Mouse (Mus musculus): ENCODE measurements around the gene Rest. TPM values are rescaled to one million over a fixed set of nuclear protein-coding genes. Genes with fewer than 3 reads are reported as not detected.
"Not testable (repeated sequence)": the region's sequence is repeated elsewhere in the genome, so short reads cannot be mapped to it uniquely, and the experiment has no call there.

The Rest gene
- polyA plus RNA-seq (2015; fragmentation: Nextera tagmentation; extraction: Ambion mirVana), result 56.2 and 57.2 TPM in 2 replicates

GRCm38 (mm10) chr5:77265081-77265670, at the start of gene Rest:
Rest (plus strand) TSS chr5:77265491.
- Histone ChIP-seq H3K9ac (peak within 1 kb of the TSS; percentile 97), H3K27me3 (no peaks in the 10 kb centered on the region), H3K4me3 (peak within 1 kb of the TSS; percentile 96), H3K4me2 (replicated peaks) (peak within 1 kb of the TSS; percentile 67), H3K27ac (peak within 1 kb of the TSS; percentile 98), H3K4me1 (peaks cover 24% of the 10 kb centered on the region), H3K36me3 (peaks cover 21% of the 10 kb centered on the region), H3K9me3 (no peaks in the 10 kb centered on the region)
- WGBS, result under 1% methylated on average over 52 of the region's 78 CpGs
- ATAC-seq (ENCODE audit: low FRiP score, low read depth), result peak; percentile 92

- peak overlapping the region; percentile 24 for H3K4me3 ChIP-seq
- no peak overlapping the region for H3K9ac ChIP-seq
- no peaks in the 10 kb centered on the region for H3K4me1 ChIP-seq
- peak; percentile 74; the same call in 1 of the 2 replicates for ATAC-seq (ENCODE audit: low FRiP score, low read depth)
- WGBS, result 12% methylated on average over 9 of the region's 9 CpGs
- no peak overlapping the region for H3K27ac ChIP-seq
- H3K27me3 ChIP-seq, result no peaks in the 10 kb centered on the region
- H3K9me3 ChIP-seq, result no peaks in the 10 kb centered on the region
- H3K4me2 ChIP-seq (replicated peaks), result peak overlapping the region; percentile 42
- H3K36me3 ChIP-seq, result no peaks in the 10 kb centered on the region
Observed at GRCm38 (mm10) chr5:77217211-77217610, 48.1 kb upstream of the Rest start.

GRCm38 (mm10) chr5:77217724-77218123, 47.6 kb upstream of the Rest start:
- peak; percentile 68; the same call in 1 of the 2 replicates for ATAC-seq (ENCODE audit: low FRiP score, low read depth)
- Histone ChIP-seq H3K27ac (no peak overlapping the region), H3K36me3 (no peaks in the 10 kb centered on the region), H3K4me2 (replicated peaks) (peak overlapping the region; percentile 42; the same call in 1 of the 2 replicates), H3K9ac (no peak overlapping the region), H3K4me3 (no peak overlapping the region), H3K27me3 (no peaks in the 10 kb centered on the region), H3K9me3 (no peaks in the 10 kb centered on the region), H3K4me1 (no peaks in the 10 kb centered on the region)
- WGBS, result 19% methylated on average over 2 of the region's 2 CpGs

- no peak for ATAC-seq (ENCODE audit: low FRiP score, low read depth)
- Histone ChIP-seq H3K4me3 (no peak overlapping the region), H3K4me2 (replicated peaks) (no peak overlapping the region), H3K4me1 (no peaks in the 10 kb centered on the region), H3K27ac (no peak overlapping the region), H3K9me3 (no peaks in the 10 kb centered on the region), H3K27me3 (no peaks in the 10 kb centered on the region), H3K9ac (no peak overlapping the region), H3K36me3 (no peaks in the 10 kb centered on the region)
- WGBS, result 75% methylated on average over 11 of the region's 11 CpGs
Observed at GRCm38 (mm10) chr5:77223043-77223975, 42.0 kb upstream of the Rest start.

- 23% methylated on average over 1 of the region's 1 CpGs for WGBS
- Histone ChIP-seq H3K4me1 (no peaks in the 10 kb centered on the region), H3K4me3 (no peak overlapping the region), H3K27ac (no peak overlapping the region), H3K9me3 (no peaks in the 10 kb centered on the region), H3K27me3 (no peaks in the 10 kb centered on the region), H3K9ac (no peak overlapping the region), H3K4me2 (replicated peaks) (no peak overlapping the region), H3K36me3 (no peaks in the 10 kb centered on the region)
- ATAC-seq (ENCODE audit: low FRiP score, low read depth), result peak; percentile 66; the same call in 1 of the 2 replicates
Observed at GRCm38 (mm10) chr5:77228986-77229385, 36.3 kb upstream of the Rest start.

- H3K4me3 ChIP-seq; H3K4me1 ChIP-seq; H3K27ac ChIP-seq; H3K9me3 ChIP-seq; H3K27me3 ChIP-seq; H3K9ac ChIP-seq; H3K36me3 ChIP-seq; ATAC-seq (ENCODE audit: low FRiP score, low read depth); H3K4me2 ChIP-seq (replicated peaks): not testable (repeated sequence)
- 92% methylated on average over 4 of the region's 4 CpGs for WGBS
Observed at GRCm38 (mm10) chr5:77231863-77232262, 33.4 kb upstream of the Rest start.

- no peak for ATAC-seq (ENCODE audit: low FRiP score, low read depth)
- H3K9ac ChIP-seq, result no peak overlapping the region
- H3K4me2 ChIP-seq (replicated peaks), result no peak overlapping the region
- H3K9me3 ChIP-seq, result no peaks in the 10 kb centered on the region; the same call in 1 of the 2 replicates
- H3K4me1 ChIP-seq, result no peaks in the 10 kb centered on the region
- no peak overlapping the region for H3K27ac ChIP-seq
- no peaks in the 10 kb centered on the region for H3K36me3 ChIP-seq
- WGBS, result 51% methylated on average over 3 of the region's 3 CpGs
- H3K4me3 ChIP-seq, result no peak overlapping the region
- H3K27me3 ChIP-seq, result no peaks in the 10 kb centered on the region
Observed at GRCm38 (mm10) chr5:77234921-77235320, 30.4 kb upstream of the Rest start.

GRCm38 (mm10) chr5:77237104-77237503, 28.2 kb upstream of the Rest start:
- ATAC-seq (ENCODE audit: low FRiP score, low read depth), result no peak
- no peaks in the 10 kb centered on the region; the same call in 1 of the 2 replicates for H3K9me3 ChIP-seq
- no peaks in the 10 kb centered on the region for H3K36me3 ChIP-seq
- H3K4me3 ChIP-seq, result no peak overlapping the region
- 59% methylated on average over 2 of the region's 2 CpGs for WGBS
- no peak overlapping the region for H3K4me2 ChIP-seq (replicated peaks)
- no peak overlapping the region for H3K9ac ChIP-seq
- no peaks in the 10 kb centered on the region for H3K4me1 ChIP-seq
- H3K27me3 ChIP-seq, result no peaks in the 10 kb centered on the region
- no peak overlapping the region for H3K27ac ChIP-seq

GRCm38 (mm10) chr5:77244331-77244987, 20.8 kb upstream of the Rest start:
- peaks cover 11% of the 10 kb centered on the region for H3K4me1 ChIP-seq
- WGBS, result 52% methylated on average over 8 of the region's 8 CpGs
- H3K4me3 ChIP-seq, result no peak overlapping the region
- H3K36me3 ChIP-seq, result no peaks in the 10 kb centered on the region
- peak; percentile 52; the same call in 1 of the 2 replicates for ATAC-seq (ENCODE audit: low FRiP score, low read depth)
- no peak overlapping the region for H3K27ac ChIP-seq
- no peak overlapping the region for H3K4me2 ChIP-seq (replicated peaks)
- no peaks in the 10 kb centered on the region; the same call in 1 of the 2 replicates for H3K9me3 ChIP-seq
- no peak overlapping the region for H3K9ac ChIP-seq
- H3K27me3 ChIP-seq, result no peaks in the 10 kb centered on the region

GRCm38 (mm10) chr5:77245463-77245786, 19.9 kb upstream of the Rest start:
- Histone ChIP-seq H3K36me3 (no peaks in the 10 kb centered on the region), H3K4me3 (peak overlapping the region; percentile 32), H3K27me3 (no peaks in the 10 kb centered on the region), H3K27ac (no peak overlapping the region), H3K4me1 (peaks cover 11% of the 10 kb centered on the region), H3K9ac (peak overlapping the region; percentile 46; the same call in 1 of the 2 replicates), H3K9me3 (no peaks in the 10 kb centered on the region), H3K4me2 (replicated peaks) (peak overlapping the region; percentile 60)
- WGBS, result 40% methylated on average over 7 of the region's 7 CpGs
- peak; percentile 12; the same call in 1 of the 2 replicates for ATAC-seq (ENCODE audit: low FRiP score, low read depth)

GRCm38 (mm10) chr5:77245787-77246671, 19.3 kb upstream of the Rest start:
- no peaks in the 10 kb centered on the region for H3K36me3 ChIP-seq
- no peaks in the 10 kb centered on the region for H3K27me3 ChIP-seq
- peak overlapping the region; percentile 46; the same call in 1 of the 2 replicates for H3K9ac ChIP-seq
- H3K4me1 ChIP-seq, result peaks cover 11% of the 10 kb centered on the region
- H3K27ac ChIP-seq, result no peak overlapping the region; the same call in 1 of the 2 replicates
- WGBS, result 28% methylated on average over 26 of the region's 26 CpGs
- peak overlapping the region; percentile 32 for H3K4me3 ChIP-seq
- peak; percentile 48 for ATAC-seq (ENCODE audit: low FRiP score, low read depth)
- no peaks in the 10 kb centered on the region for H3K9me3 ChIP-seq
- H3K4me2 ChIP-seq (replicated peaks), result peak overlapping the region; percentile 60
